Mouse (Mus musculus) cerebellum, postnatal 25 days (tissue): ENCODE data around the gene Tead2.

Experiments used
- DNase-seq, 2 experiments: peaks; one replicate each; pipeline ENCODE4 v3.0.0; 2021; ENCODE audit warnings: mixed read lengths in 2 of 2

Tead2 gene

DNA sequence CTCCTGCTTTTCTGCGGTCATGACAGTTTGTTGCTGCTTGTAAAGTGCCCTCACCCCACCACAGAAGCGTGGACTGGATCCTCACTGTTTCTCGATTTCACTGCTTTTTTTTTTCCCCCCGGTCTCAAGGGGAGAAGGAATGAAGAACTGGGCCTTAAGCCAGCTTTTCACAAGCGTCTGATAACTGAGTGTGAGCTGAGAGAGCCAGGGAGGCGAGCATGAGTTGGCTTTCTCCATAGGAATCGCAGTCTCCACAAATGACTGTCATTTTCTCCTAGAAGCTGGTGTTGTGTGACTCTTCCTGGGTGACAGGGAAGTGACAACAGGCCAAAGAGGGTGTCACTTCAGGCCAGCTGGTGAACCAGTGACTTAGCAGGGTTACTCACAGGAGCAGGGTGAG lies 46.7 kb downstream of the Tead2 start:
- DNase-seq, result no peak

DNA sequence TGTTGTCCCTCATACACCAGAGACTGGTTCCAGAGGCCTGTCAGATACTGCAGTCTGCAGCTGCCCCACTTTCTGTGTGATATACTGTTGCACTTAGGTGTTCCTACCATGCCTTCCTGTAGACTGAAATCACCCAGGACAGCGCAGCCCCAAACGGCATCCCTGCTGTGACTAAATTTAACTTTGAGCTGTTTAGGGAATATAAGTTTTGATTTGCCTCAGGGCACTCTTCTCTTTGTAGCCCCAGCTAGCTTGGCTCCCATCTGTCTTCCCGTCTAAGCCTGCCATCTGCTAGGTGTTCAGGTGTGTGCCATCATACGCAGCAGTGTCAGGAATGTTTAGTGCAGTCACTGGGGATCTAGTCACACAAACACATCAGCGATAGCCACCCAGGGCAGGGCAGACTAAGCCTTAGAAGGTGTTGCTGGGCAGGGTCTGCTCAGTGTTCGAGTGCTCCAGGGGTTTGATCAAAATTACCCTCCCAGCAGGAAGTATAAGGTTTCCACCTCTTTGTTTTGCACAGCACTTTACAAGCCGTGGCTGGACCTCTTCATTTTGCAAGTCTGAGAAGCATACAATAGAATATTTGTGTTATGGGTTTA lies 47.6 kb downstream of the Tead2 start:
- no peak for DNase-seq

DNA sequence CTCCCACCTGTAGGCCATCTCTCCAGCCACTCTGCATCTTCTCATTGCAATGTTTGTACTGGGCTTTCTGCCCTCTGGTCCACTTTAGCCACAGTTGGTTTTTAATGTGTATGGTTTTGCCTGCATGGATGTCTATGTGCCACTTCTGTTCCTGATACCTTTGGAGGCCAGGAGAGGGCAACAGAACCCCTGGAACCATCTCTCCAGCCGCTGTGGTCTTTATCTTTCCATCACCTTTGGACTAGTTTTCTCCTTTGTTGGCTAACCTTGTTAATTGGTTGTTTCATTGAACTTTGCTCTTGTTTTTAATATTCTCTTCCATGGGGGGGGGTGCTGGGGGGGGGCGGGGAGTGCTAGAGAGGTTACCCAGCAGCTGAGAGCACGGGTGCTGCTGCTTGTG lies 48.8 kb downstream of the Tead2 start:
- DNase-seq, result no peak

DNA sequence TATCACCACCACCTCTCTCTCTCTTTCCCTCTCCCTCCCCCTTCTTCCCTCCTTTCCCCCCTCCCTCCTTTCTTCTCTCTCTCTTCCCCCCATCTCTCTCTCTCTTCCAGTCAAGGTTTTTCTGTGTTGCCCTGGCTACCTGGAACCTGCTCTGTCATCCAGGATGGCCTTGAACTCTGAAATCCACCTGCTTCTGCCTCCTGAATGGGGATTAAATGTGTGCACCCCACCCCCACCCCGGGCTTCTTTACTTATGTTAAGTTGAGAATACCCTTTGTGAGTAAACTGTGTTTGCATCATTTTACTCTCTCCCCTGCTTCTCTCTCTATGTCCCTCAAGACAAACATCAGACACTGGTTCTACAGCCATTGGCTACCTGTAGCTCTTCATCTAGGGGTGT lies 50.0 kb downstream of the Tead2 start:
- no peak for DNase-seq

DNA sequence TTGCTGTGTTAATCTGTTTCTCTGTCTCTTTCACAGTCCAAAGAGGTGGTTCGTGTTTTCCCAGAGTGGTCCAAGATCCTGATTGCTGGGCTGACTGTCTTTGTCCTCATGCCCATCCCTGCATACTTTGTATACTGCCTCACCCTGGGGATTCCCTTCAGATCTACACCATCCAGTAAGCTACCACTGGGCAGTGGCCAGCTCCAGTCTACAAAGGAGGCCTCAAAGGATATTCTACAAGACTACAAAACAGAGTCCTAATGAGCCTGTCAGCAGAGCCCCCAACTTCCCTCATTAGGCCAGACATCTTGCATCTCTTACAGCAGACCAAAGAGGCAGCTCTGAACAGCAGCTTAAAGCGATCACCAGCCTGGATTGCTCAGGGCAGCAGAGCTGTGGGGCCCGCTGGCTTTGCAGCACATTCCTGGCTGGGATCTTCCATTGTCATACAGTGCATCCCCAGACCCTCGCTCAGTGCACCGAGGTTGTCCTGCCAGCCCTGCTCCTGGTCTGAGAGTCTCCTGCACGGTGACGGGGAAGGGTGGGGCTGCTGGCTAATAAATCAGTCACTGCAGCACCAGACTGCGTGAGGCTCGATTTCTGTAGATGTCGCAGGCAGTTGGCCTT lies 57.3 kb downstream of the Tead2 start:
- no peak for DNase-seq

DNA sequence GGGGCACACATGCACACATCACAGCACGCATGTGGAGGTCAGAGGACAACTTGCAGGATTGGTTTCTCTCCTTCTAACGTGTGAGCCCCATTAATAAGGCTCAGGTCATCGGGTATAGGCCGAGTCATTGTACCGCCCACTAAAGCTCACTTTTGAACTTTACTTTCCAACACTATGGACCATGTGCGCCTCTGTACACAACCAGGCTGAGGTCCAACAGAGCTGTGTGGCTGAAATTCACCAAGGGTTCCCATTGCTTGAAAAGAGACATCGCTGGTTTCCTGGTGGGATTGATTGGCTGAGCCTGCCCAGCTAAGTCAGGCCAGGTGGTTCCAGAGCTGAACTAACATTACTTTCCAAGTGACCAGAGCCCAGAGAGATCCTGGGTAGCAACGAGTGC lies 58.1 kb downstream of the Tead2 start:
- no peak for DNase-seq

DNA sequence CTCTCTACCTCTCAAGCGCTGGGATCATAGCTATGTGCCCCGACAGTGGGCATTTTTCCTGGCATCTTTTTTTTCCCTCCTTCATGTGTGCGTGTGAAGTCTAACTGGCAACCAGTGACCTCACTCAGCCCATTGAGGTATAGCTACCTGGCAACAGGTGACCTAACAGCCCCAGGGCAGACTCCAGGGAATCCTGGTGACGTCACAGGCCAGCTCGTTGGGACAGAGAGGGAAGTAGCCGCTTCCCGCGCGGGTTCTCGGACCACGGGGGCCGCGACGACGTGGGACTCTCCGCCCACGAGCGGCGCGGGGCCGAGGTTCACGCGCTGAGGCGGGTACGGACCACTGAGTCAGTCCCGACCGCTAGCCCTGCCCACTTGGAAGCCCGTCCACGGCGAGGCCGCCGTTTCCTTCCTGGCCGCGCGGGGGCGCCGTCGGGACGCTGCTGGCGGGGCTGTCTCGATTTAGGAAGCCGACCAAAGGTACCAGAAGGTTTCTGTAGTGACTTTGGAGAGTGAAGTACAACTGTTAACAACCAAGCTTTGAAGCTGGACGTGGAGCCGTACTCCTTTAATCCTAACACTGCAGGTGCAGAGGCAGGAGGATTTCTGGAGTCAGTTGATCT lies 61.7 kb downstream of the Tead2 start, which contains the start of gene Slc6a21:
Gene Slc6a21 (plus strand): TSS at position 378 of the 625 bp plus-strand sequence.
- DNase-seq, result peak; percentile 87 to 88
